Mouse (Mus musculus) olfactory bulb, adult 2 months (tissue): ENCODE measurements around the gene Tm4sf19.

Source experiments
- CTCF ChIP-seq: fragments of 200-500 bp; IDR thresholded peaks from 2 replicates; pipeline ENCODE4 v1.5.1; 2012; ENCODE audit warnings: low read depth, mild to moderate bottlenecking, low read length, moderate library complexity; ENCODE audit not compliant: insufficient read depth
- POLR2A ChIP-seq: fragments of 200-500 bp; IDR thresholded peaks from 2 replicates; pipeline ENCODE4 v1.6.1; 2012; ENCODE audit warnings: mild to moderate bottlenecking, low read depth, low read length, moderate library complexity; ENCODE audit not compliant: insufficient read depth

GRCm38 (mm10) chr16:32396541-32396835, 3.8 kb upstream of the Tm4sf19 start:
- TF ChIP-seq POLR2A (no peak), CTCF (no peak)
